In the genomic region with DNA sequence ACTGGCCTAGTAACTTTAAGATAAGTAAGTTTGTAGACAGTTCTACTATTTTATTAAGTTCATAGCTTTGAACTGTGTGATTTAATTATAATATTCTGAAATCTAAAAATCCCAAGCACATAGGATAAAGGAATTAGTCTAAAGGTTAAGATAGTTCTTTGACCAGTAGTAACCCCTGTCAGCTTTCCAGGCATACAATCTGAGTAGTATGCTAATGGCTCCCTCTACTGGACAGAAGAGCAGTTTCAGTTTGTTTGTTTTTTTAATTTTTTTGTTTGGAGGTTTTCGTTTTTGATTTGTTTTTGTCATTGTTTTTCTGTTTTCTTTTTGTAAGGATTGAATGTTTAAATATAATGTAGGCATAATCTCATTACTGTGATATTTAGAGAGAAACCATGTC, we compare ENCODE assay signal across 9 mouse cellular contexts. TPM values are rescaled to one million over a fixed set of nuclear protein-coding genes. Genes with fewer than 3 reads are reported as not detected.
A peak's percentile ranks its signal among the peaks of the same experiment; 100 is the strongest.
DNase-seq lines count a peak whose midpoint lies in the region; ATAC-seq and TF ChIP-seq lines count a peak whose summit lies in the region.
"Had no signal": no experiment of that assay in that cellular context is flagged by ENCODE, and none has a peak within 500 bp of the region (broad histone marks: within the 10 kb centered on the region; RNA-seq: fewer than 3 reads in every experiment).

No protein-coding gene starts in this region.

- H3K4me3 ChIP-seq in MEL (ENCODE audit: control insufficient read depth in 1 of 2, insufficient read depth in 1 of 2, low read depth in 2 of 2, low read length in 2 of 2) = no peak overlapping the region
- H3K4me3 ChIP-seq: erythroblast, embryonic 14.5 days had no signal

- no peak overlapping the region for H3K9ac ChIP-seq in MEL (ENCODE audit: control insufficient read depth, low read depth, low read length, poor library complexity, severe bottlenecking)

- no peaks in the 10 kb centered on the region for H3K9me3 ChIP-seq in MEL (replicated peaks; ENCODE audit: insufficient read depth, low read length)

- peak; percentile 98 for TF ChIP-seq RAD21 in MEL (IDR thresholded peaks at IDR 0.05; ENCODE audit: low read depth, low read length)

- intact Hi-C loops in heart, postnatal 10 days (cut with DNase I) = loop anchor here (1.0 to 5.0 kb wide), 3 partner anchors 51 to 561 kb away; a partner anchor contains a TSS
- intact Hi-C loops in heart, postnatal 36 days (cut with DNase I) = loop anchor here (1.0 to 10.0 kb wide), 4 partner anchors 51 to 559 kb away; a partner anchor contains a TSS

- no peaks in the 10 kb centered on the region; a peak in 1 of 4 replicates for H3K27me3 ChIP-seq in MEL (ENCODE audit: control insufficient read depth in 1 of 2, insufficient read depth in 2 of 2, low read length in 2 of 2)

- H3K79me2 ChIP-seq in MEL (ENCODE audit: control insufficient read depth, insufficient read depth, low read length, poor library complexity) = no peaks in the 10 kb centered on the region

- no peak for TF ChIP-seq EP300 in MEL (IDR thresholded peaks at IDR 0.05; ENCODE audit: low read depth in 1 of 2, low read length in 2 of 2)

- peak; percentile 61; the same call in 1 of the 2 replicates for ATAC-seq in granulocyte monocyte progenitor cell, adult 5-6 weeks (replicated peaks; ENCODE audit: poor library complexity, severe bottlenecking)

- no peak for TF ChIP-seq POLR2A in MEL (IDR thresholded peaks at IDR 0.05; ENCODE audit: control insufficient read depth in 1 of 2, insufficient read depth in 1 of 2, low read depth in 1 of 2, low read length in 2 of 2, poor library complexity in 1 of 2)

- DNase-seq in heart, postnatal 10 days = peak; percentile 22 to 58
- DNase-seq in heart, postnatal 36 days = no peak
- DNase-seq in 416B (ENCODE audit: low read depth) = peak; percentile 76
- DNase-seq in MEL (ENCODE audit: low read depth, low spot score) = peak; percentile 66
- peak; percentile 32 for DNase-seq in telencephalon, adult 2 months (ENCODE audit: low read depth, low spot score)
- DNase-seq in adrenal gland, postnatal 4 days (ENCODE audit: low spot score in 2 of 2) = no peak
- DNase-seq in spleen, adult 18-20 months = no peak

- no peaks in the 10 kb centered on the region for H3K36me3 ChIP-seq in MEL (ENCODE audit: control insufficient read depth in 1 of 2, insufficient read depth in 2 of 2, low read length in 2 of 2)

- TF ChIP-seq CTCF in MEL (IDR thresholded peaks at IDR 0.05 in 2 of 3, conservative IDR thresholded peaks at IDR 0.05 in 1 of 3; ENCODE audit: control insufficient read depth in 1 of 3, insufficient read depth in 1 of 3, low read depth in 2 of 3, low read length in 3 of 3, poor library complexity in 1 of 3, severe bottlenecking in 1 of 3) = peak; percentile 6 to 90 (median 55); a peak in 4 of 6 replicates

- no peak overlapping the region for H3K27ac ChIP-seq in MEL (ENCODE audit: control insufficient read depth, low read depth, low read length)

- H3K4me1 ChIP-seq in MEL (ENCODE audit: control insufficient read depth in 1 of 2, insufficient read depth in 2 of 2, low read length in 2 of 2) = no peaks in the 10 kb centered on the region

TF ChIP-seq in MEL, 35 proteins besides CTCF, POLR2A, EP300 and RAD21:
- TF ChIP-seq MXI1 (IDR thresholded peaks at IDR 0.05; ENCODE audit: low read depth, low read length) = no peak
- TF ChIP-seq NRF1 (IDR thresholded peaks at IDR 0.05; ENCODE audit: insufficient read depth, low read depth, low read length, poor library complexity, severe bottlenecking) = no peak
- TF ChIP-seq ZC3H11A (IDR thresholded peaks at IDR 0.05; ENCODE audit: low read depth, low read length) = peak; percentile 87
- no peak for TF ChIP-seq KAT2A (conservative IDR thresholded peaks at IDR 0.05; ENCODE audit: low read depth, low read length)
- peak; percentile 43; the same call in 1 of the 2 replicates for TF ChIP-seq ZKSCAN1 (IDR thresholded peaks at IDR 0.05; ENCODE audit: low read depth, low read length)
- no peak for TF ChIP-seq TBP (IDR thresholded peaks at IDR 0.05; ENCODE audit: low read depth, low read length)
- 0 out of 2 replicates have a peak, but pooled peaks have one; percentile 31 for TF ChIP-seq MYC (IDR thresholded peaks at IDR 0.05; ENCODE audit: low read depth, low read length)
- peak; percentile 46; the same call in 1 of the 2 replicates for TF ChIP-seq SIN3A (IDR thresholded peaks at IDR 0.05; ENCODE audit: low read length)
- no peak for TF ChIP-seq POLR2AphosphoS5 (IDR thresholded peaks at IDR 0.05; ENCODE audit: borderline replicate concordance, low read depth, low read length)
- TF ChIP-seq MAFK (IDR thresholded peaks at IDR 0.05; ENCODE audit: borderline replicate concordance, low read depth, low read length) = no peak
- peak; percentile 89 for TF ChIP-seq SMC3 (IDR thresholded peaks at IDR 0.05; ENCODE audit: low read depth, low read length)
- TF ChIP-seq BHLHE40 (IDR thresholded peaks at IDR 0.05; ENCODE audit: borderline replicate concordance, low read depth, low read length) = no peak
- TF ChIP-seq ZNF384 (IDR thresholded peaks at IDR 0.05; ENCODE audit: low read depth, low read length) = peak; percentile 80
- TF ChIP-seq POLR2AphosphoS2 (IDR thresholded peaks at IDR 0.05; ENCODE audit: low read length) = no peak
- TF ChIP-seq GATA1 (IDR thresholded peaks at IDR 0.05; ENCODE audit: low read depth, low read length) = 0 out of 2 replicates have a peak, but pooled peaks have one; percentile 8

RNA-seq across cellular contexts. Expression of a gene that starts 51.2 kb away (rescaled TPM):
- 10 to 100 TPM; 39.4 to 42.0 TPM for total RNA-seq in heart, postnatal 10 days (2021)
- total RNA-seq in heart, postnatal 36 days (2021) = 10 to 100 TPM; 38.9 to 39.8 TPM
- total RNA-seq in MEL (2012; rRNA removed) = 8.8 and 8.9 TPM in 2 replicates
- 10 to 100 TPM in 1 of 2 experiments, not detected in 1; 12.1 TPM for polyA plus RNA-seq in MEL (2012; ENCODE audit: insufficient read depth in 1 of 2, insufficient read length in 2 of 2, low read depth in 1 of 2, low replicate concordance in 2 of 2, missing spikeins in 1 of 2)
- 30.6 and 31.5 TPM in 2 replicates for total RNA-seq in granulocyte monocyte progenitor cell, adult 5-6 weeks (2014; fragmentation: Nextera tagmentation)
- 37.2 and 54.6 TPM in 2 replicates for total RNA-seq in granulocyte monocyte progenitor cell, adult 5-6 weeks (2017)
- total RNA-seq in adrenal gland, postnatal 4 days (2021) = 100 to 1,000 TPM in 1 of 2 experiments, 10 to 100 TPM in 1; 99.9 to 101 TPM

RNA-seq across cellular contexts. Expression of a gene that starts 51.2 kb away (rescaled TPM):
- total RNA-seq in heart, postnatal 10 days (2021) = 1 to 10 TPM; 5.8 to 8.1 TPM
- 1 to 10 TPM; 4.5 to 5.6 TPM for total RNA-seq in heart, postnatal 36 days (2021)
- total RNA-seq in MEL (2012; rRNA removed) = 2.8 and 2.9 TPM in 2 replicates
- polyA plus RNA-seq in MEL (2012; ENCODE audit: insufficient read depth in 1 of 2, insufficient read length in 2 of 2, low read depth in 1 of 2, low replicate concordance in 2 of 2, missing spikeins in 1 of 2) = 1 to 10 TPM in 1 of 2 experiments, not detected in 1; 3.6 TPM
- 11.5 and 15.2 TPM in 2 replicates for total RNA-seq in granulocyte monocyte progenitor cell, adult 5-6 weeks (2014; fragmentation: Nextera tagmentation)
- total RNA-seq in granulocyte monocyte progenitor cell, adult 5-6 weeks (2017) = 9.9 and 13.3 TPM in 2 replicates
- 10 to 100 TPM; 44.0 to 47.0 TPM for total RNA-seq in adrenal gland, postnatal 4 days (2021)

Comparison
In these comparisons a context has a peak if more than half of its experiments do, and no peak if none do; other contexts are left out.
1. DNase-seq: peak in heart, postnatal 10 days (2 of 2), 416B (single experiment), MEL (single experiment) and telencephalon, adult 2 months (single experiment); none in heart, postnatal 36 days (0 of 2), adrenal gland, postnatal 4 days (0 of 2) and spleen, adult 18-20 months (0 of 2).